Mouse (Mus musculus): ENCODE results near the gene Tmem63c.

Gene Tmem63c

DNA sequence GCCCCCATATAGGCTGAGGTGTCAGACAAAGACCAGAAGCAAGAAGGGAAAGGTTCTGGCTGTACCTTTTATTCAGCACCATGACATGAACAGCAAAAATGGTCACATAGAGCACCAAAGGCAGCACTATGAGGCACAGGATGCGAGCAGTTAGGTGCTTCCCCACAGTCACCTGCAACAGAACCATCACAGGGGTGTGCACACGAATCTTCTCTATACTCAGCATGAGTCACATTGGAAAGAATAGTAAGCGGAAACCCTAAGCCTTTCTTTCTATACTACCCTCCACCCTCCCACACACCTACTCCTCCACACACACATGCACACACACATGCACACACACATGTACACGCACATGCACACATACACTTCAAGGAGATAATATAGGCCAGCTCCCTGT, 109.1 kb downstream of the Tmem63c start:
- no peak for DNase-seq (ENCODE audit: low read depth, low spot score)

DNA sequence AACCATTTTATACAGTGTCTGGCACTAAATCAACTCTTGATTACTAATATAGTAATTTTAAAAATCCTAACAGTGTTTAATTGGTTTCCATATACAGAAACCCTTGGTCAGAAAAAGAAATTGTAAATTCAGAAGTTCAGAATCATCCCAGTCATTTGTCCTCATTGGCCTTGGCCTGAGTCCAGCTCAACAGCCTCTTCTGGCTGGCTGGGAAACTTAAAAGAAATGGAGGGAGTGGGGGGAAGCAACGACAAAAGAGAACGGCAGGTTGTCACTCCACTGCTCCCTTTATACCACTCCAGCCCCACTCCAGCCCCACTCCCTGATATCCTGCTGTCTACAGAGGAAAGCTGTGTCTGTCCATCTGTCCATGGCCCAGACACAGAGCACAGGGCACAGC, 110.0 kb downstream of the Tmem63c start:
- no peak for DNase-seq (ENCODE audit: low read depth, low spot score)

DNA sequence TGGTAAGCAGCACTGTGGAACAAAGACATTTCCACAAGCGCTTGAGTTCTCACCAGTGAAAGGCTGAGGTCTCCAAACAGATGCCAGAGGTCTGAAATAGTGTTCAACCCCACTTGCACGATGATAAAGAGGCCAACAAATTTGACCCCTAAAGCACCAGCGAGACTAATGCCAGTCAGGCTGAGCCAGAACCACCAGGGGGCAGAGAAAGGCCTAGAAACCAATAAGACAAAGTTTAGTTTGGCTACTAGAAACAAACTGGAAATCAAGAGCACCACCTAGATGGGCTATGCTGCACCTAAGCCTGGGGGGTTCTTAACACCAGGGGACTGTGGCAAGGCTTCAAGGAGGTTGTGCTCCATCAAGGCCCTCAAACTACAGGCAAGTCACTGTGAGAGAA, 110.5 kb downstream of the Tmem63c start:
- peak; percentile 48 for DNase-seq (ENCODE audit: low read depth, low spot score)

DNA sequence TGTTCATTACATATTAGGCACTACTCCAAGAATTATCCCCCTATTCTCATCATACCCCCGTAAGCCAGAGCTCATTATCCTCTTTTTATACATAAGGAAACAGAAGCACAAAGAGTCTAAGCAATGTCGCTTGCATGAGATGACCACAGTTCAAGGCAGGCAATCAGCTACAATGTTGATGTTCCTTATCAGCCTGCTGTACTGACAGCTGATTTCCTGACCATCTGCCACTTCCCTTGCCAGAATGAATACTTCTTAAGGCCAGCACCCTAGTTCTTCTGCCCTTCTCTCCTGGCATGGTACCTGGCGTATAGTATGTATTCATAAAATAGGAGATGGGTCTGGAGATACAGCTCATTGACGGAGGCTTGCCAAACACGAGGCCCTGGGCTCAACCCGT, 111.1 kb downstream of the Tmem63c start:
- DNase-seq (ENCODE audit: low read depth, low spot score) = no peak

DNA sequence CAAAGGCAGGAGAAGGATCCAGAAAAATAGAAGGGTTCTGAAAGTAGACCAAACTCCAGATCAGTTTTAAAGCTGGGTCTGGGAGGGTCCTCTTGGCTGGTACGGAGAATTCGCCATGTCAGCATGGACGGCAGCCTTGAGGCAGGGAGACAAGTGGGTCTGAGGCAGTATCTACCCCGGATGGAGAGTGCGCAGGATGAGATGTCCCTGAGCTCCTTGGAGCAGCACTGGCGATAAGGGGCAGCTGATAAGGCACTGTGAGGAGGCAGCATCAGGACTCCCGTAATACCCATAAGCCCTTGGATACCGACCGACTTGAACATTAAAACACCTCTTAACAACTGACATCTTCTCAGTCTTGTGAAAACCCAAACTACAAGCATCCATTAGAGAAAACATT, 111.6 kb downstream of the Tmem63c start:
- DNase-seq (ENCODE audit: low read depth, low spot score) = no peak

DNA sequence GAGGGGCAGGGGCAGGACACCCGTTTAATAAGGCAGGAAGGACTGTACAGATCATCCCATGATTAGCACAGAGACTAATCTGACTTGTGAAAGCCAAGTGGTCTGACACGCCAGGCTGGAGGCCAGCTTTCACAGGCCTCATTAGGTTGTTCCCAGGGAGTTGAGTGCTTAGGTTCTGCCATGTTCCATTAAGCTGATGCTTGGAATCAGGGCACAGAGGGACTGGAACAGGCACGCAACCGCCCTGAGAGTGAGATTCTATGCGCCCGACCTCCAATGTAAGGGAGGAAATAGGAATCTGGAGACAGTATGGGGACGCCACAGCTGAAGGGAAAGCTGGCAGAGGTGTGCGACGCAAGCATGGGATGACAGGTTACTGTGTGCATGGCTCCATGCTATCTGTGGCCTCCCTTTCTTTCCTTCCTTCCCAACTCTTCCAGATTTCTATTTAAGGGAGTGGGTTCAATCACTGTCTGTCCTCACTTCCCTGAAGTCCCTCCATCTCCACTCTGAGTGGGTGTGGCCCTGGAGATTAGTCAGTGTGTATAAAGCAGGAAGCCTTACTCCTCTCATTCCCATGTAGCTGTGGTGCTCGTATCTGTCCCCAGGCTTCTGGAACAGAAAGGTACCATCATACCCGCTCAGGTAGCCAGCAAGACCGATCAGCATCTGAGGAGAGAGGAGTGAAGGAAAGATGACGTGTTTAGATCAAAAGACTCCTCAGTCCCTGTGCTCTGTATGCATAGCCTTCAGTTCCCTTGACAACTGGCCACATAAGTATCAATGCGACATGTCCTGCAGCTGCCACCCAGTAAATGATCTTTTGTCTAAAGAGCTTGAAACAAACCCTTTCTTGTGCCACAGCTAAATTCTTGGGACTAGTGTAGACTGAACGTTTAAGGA, 116.5 kb downstream of the Tmem63c start:
- DNase-seq (ENCODE audit: low read depth, low spot score) = no peak

DNA sequence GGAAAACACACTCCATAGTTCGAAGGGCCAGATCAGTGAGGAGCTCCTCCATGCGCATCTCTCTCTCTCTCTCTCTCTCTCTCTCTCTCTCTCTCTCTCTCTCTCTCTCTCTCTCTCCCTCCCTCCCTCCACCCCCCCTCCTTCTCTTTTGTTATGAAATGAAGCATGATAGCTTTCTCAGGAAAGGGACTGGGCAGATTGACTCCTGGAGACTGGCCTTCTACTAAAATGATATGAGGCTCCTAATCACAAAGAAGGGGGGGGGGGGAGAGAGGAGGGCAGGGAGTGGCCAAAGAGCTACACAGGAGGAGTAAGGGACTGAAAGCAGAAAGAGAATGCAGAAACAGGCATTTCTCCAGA, 117.2 kb downstream of the Tmem63c start:
- DNase-seq (ENCODE audit: low read depth, low spot score) = no peak

DNA sequence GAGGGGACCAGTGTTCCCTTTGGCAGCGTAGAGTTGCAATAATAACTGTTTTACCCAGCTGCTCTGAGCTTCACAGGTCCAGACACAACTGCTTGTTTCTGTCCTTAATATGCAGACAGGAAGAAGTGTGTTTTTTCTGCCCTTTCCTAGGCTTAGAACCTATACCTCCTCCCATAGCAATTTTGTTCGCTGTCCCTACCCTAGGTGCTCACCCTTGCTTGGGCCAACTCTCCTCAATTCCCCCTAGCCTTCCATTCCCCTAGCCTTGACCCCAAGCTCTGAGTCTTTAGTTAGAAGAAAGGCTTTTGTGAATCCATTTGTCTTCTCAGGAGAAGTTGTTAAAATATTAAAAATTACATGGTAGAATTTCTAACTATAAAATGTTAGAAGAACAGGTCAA, 117.6 kb downstream of the Tmem63c start:
- no peak for DNase-seq (ENCODE audit: low read depth, low spot score)

Measured in A20 (cell line).